Mouse (Mus musculus): ENCODE data around the gene Fgf7.

DNA sequence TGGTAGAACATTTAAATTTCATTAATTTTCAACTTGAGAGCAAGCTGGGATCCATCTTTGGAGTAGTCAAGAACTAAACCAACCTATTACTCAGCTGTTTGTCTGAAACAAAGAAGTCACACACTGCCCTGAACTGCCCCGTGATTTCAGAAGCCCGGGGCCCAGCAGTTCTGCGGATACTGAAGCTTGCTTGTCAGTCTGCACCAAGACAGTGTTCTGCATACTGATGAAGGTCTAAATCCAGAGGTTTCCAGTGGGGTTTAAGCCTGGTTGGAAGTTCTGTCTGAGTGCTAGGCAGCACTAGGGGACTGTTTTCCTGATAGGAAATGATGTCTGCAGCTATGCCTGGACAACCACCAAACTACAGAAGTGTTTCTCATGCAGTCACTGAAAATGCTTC lies 8.2 kb downstream of the Fgf7 start:
- TF ChIP-seq CTCF (IDR thresholded peaks at IDR 0.05; ENCODE audit: extremely low read depth, insufficient read depth, insufficient read length, insufficient replicate concordance) (no peak), POLR2A (IDR thresholded peaks at IDR 0.05; ENCODE audit: low read depth, low read length) (no peak)

Data from spleen, adult 2 months (tissue).